Mouse (Mus musculus) thymus, adult 2 months (tissue): ENCODE measurements around the gene Ano9. TPM values are rescaled to one million over a fixed set of nuclear protein-coding genes. Genes with fewer than 3 reads are reported as not detected.
A peak's percentile ranks its signal among the peaks of the same experiment; 100 is the strongest.

Experiments used
- DNase-seq: peaks from one replicate; pipeline ENCODE4 v3.0.0; 2021
- H3K27ac ChIP-seq: fragments of 200-500 bp; 2 replicates; pipeline ENCODE4 v1.5.1; 2012; ENCODE audit warnings: low read length, control low read depth; ENCODE audit not compliant: control insufficient read depth, insufficient read depth
- H3K27me3 ChIP-seq: fragments of 200-500 bp; 2 replicates; pipeline ENCODE4 v1.6.1; 2012; ENCODE audit warnings: mild to moderate bottlenecking, low read length, moderate library complexity, mixed read lengths; ENCODE audit not compliant: control insufficient read depth, insufficient read depth
- H3K36me3 ChIP-seq: fragments of 200-500 bp; 2 replicates; pipeline ENCODE4 v1.6.1; 2012; ENCODE audit warnings: mild to moderate bottlenecking, low read length, moderate library complexity; ENCODE audit not compliant: control insufficient read depth, insufficient read depth
- H3K4me1 ChIP-seq: fragments of 200-500 bp; replicated peaks from 2 replicates; pipeline ENCODE4 v1.6.1; 2012; ENCODE audit warnings: low read length; ENCODE audit not compliant: control insufficient read depth, insufficient read depth
- H3K4me3 ChIP-seq: fragments of 200-500 bp; 2 replicates; pipeline ENCODE4 v1.5.1; 2012; ENCODE audit warnings: mild to moderate bottlenecking, low read length, control low read depth, moderate library complexity; ENCODE audit not compliant: control insufficient read depth, insufficient read depth
- CTCF ChIP-seq: fragments of 200-500 bp; IDR thresholded peaks from 2 replicates; pipeline ENCODE4 v1.5.1; 2012; ENCODE audit warnings: mild to moderate bottlenecking, control low read depth, low read length, moderate library complexity, borderline replicate concordance; ENCODE audit not compliant: control insufficient read depth, poor library complexity, insufficient read depth; ENCODE audit errors: extremely low read depth
- POLR2A ChIP-seq: fragments of 200-500 bp; IDR thresholded peaks from 2 replicates; pipeline ENCODE4 v1.6.1; 2012; ENCODE audit warnings: mild to moderate bottlenecking, low read length, control low read depth, moderate library complexity; ENCODE audit not compliant: control insufficient read depth, poor library complexity, insufficient read depth; ENCODE audit errors: extremely low read depth
- WGBS: fragments of 180-500 bp; shearing (Covaris S2); methylation state at CpG from one replicate; pipeline ENCODE4 v1.1.7; 2018; 5-methylcytosine and 5-hydroxymethylcytosine counted together
- polyA plus RNA-seq: library from polyadenylated mRNA; depleted of rRNA; stranded (reverse); fragments of >200 nt; gene quantifications from 2 replicates; pipeline ENCODE4 v1.2.3, GENCODE M21; 2012

Ano9 gene
- polyA plus RNA-seq, 1 experiment, result 2.9 TPM

DNA sequence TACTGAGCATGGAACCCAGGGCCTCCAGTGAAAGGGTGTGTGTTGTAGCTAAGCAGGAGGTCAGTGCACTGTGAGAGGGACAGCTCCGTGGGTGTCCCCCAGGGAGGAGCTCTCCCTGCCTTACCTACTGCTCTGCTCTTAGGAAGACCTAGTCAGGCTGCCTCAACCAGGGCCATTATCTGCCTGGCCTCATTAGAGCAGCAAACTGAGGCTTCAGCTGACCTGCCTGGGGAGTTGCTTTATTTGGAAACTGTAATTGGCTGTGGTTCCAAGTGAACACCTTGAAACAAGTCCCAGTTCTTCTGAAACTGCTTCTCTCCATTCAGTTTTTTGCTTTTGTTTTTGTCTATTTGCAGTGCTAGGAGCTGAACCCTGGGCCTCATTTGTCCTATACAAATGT is 27.8 kb upstream of the Ano9 start:
- no peak overlapping the region for H3K4me3 ChIP-seq

DNA sequence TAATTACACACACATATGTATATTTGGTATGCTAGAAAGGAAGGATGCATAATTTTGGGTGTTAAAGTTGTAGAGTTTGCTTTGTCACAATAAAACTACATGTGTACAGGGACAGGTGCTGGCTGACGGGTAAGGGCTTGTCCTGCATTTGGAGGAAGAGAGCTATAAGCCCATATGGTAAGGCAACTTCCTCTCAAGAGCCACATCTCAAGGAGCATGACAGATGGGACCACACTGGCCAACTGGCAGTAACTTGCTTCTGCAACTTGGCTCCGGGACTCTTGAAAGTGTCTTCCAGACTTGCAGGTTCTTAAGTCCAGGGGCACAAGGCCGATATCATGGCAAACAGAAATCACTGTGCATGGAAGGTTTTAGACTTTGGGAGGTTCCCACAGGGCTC is 27.0 kb upstream of the Ano9 start:
- WGBS, result 49% methylated on average over 3 of the region's 3 CpGs
- Histone ChIP-seq H3K27me3 (no peaks in the 10 kb centered on the region), H3K4me1 (no peaks in the 10 kb centered on the region), H3K4me3 (no peak overlapping the region), H3K36me3 (no peaks in the 10 kb centered on the region), H3K27ac (no peak overlapping the region)
- no peak for DNase-seq
- no peak for TF ChIP-seq POLR2A
- TF ChIP-seq CTCF, result no peak

More for the DNA sequence above, 27.8 kb upstream of the Ano9 start:
- no peak for DNase-seq
- Histone ChIP-seq H3K36me3 (no peaks in the 10 kb centered on the region), H3K4me1 (no peaks in the 10 kb centered on the region), H3K27ac (no peak overlapping the region), H3K27me3 (no peaks in the 10 kb centered on the region)
- 72% methylated on average over 1 of the region's 1 CpGs for WGBS
- TF ChIP-seq CTCF (no peak), POLR2A (no peak)

DNA sequence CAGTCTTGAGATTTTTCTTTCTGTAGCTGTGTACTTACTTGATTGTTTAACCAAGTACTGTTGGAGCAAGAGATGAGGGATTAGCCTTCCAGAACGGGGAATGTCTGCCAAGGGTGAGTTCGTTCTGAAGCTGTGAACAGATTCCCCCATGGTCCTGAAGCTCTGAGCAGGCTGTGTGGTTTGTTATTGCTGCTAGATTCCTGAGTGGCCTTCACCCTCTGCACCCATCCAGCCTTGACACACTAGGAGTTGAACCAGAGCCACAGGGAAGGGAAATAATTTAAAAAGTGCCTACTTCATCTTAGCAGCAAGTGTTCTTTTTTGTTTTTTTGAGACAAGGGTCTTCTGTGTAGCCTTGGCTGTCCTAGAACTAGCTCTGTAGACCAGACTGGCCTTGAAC is 26.3 kb upstream of the Ano9 start:
- Histone ChIP-seq H3K4me1 (no peaks in the 10 kb centered on the region), H3K27me3 (no peaks in the 10 kb centered on the region), H3K4me3 (no peak overlapping the region), H3K27ac (no peak overlapping the region), H3K36me3 (no peaks in the 10 kb centered on the region)
- DNase-seq, result no peak
- WGBS, result 80% methylated on average over 2 of the region's 2 CpGs
- TF ChIP-seq CTCF (no peak), POLR2A (no peak)

DNA sequence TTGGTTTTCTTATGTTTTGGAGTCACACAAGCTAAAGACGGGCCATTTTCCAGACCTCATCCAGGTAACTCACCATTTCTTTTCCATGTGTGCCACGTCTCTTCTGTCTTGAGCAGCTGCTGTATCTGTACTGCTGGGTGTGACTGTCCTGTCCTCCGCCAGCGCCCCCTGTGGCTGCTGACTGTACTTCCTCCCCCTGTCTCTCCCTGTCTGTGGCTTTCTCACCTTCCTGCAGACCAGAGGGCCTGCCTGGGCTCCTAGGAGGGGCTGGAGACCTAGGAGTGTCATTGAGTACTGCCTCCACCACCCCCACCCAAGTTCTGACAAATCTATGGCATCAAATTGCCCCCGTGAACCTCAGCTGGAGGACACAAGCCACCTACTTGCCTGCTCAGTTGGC is 25.5 kb upstream of the Ano9 start:
- Histone ChIP-seq H3K4me3 (no peak overlapping the region), H3K36me3 (no peaks in the 10 kb centered on the region), H3K27ac (no peak overlapping the region), H3K4me1 (no peaks in the 10 kb centered on the region), H3K27me3 (no peaks in the 10 kb centered on the region)
- DNase-seq, result peak; percentile 67
- TF ChIP-seq CTCF, result peak; percentile 72; the same call in 1 of the 2 replicates
- TF ChIP-seq POLR2A, result no peak
- WGBS, result 47% methylated on average over 5 of the region's 5 CpGs

DNA sequence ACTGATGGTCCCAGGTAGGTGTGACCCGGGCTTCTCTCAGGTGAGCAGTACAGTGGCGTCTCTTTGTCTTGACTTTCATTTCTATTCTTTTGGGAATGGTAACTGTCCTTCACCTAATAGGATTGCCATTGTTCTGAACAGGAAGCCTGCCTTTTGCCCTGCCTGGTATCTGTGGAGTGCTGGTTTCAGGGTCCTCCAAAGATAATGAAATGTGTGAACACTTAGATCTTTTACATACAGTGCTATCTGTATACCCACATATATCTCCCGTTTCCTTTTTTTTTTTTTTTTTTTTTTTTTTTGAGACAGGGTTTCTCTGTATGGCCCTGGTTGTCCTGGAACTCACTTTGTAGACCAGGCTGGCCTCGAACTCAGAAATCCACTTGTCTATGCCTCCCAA is 23.7 kb upstream of the Ano9 start:
- 91% methylated on average over 4 of the region's 4 CpGs for WGBS
- H3K27ac ChIP-seq, result no peak overlapping the region
- no peaks in the 10 kb centered on the region for H3K27me3 ChIP-seq
- TF ChIP-seq POLR2A (no peak), CTCF (no peak)
- no peaks in the 10 kb centered on the region for H3K36me3 ChIP-seq
- no peak overlapping the region for H3K4me3 ChIP-seq
- no peak for DNase-seq
- H3K4me1 ChIP-seq, result no peaks in the 10 kb centered on the region

DNA sequence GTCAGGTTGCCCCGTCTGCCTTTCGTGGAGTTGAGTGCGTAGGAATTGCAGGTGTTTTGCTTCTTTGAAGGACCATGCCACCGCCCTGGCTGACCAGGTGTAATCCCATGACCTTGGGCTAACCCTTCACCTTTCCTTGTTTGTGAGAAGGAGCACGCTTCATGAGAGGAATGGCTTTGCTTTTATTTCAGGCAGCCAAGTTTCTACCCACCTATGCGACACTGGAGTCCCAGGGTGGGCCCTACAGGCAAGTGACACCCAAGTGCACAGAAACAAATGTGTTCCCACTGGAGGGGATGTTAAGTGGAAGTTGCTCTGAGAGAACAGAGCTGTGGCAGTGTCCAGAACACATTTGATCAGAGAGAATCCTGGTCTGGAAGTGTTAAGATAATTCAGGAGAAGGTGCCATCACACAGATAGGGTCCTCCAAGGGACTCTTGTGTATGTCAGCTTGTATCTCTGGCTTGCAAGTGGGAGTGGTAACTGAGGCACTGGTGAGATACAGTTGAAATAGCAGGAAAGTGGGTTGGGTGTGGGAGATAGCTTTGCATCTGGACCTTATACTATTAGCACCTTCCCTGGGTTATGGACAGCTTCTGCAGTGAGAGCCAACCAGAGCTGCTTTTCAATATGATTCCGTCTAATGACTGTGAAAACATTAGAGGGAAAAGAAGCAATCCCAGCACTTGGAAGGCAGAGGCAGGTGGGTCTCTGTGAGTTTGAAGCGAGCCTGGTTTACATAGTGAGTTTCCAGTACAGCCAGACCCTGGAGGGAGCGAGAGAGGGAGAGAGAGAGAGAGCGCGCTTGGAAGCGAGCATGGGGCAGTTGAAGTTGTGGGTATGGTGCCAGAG is 14.5 kb upstream of the Ano9 start:
- H3K27ac ChIP-seq, result no peak overlapping the region
- WGBS, result 73% methylated on average over 12 of the region's 12 CpGs
- peaks cover 8% of the 10 kb centered on the region for H3K4me1 ChIP-seq
- DNase-seq, result no peak
- TF ChIP-seq POLR2A (no peak), CTCF (no peak)
- no peaks in the 10 kb centered on the region for H3K27me3 ChIP-seq
- H3K36me3 ChIP-seq, result peaks cover 4% of the 10 kb centered on the region; the same call in 1 of the 2 replicates
- peak overlapping the region; percentile 97 for H3K4me3 ChIP-seq
